Mouse (Mus musculus) liver, embryonic 15.5 days (tissue): ENCODE results near the gene Borcs7. TPM values are rescaled to one million over a fixed set of nuclear protein-coding genes. Genes with fewer than 3 reads are reported as not detected.

ENCODE experiments used
- ATAC-seq: fragments of 200-750 bp; cut with Nextera tagmentation; 2 replicates; pipeline ENCODE4 v1.8.0; 2017; ENCODE audit warnings: moderate number of reproducible peaks, mild to moderate bottlenecking, moderate library complexity; ENCODE audit not compliant: insufficient read depth
- H3K27ac ChIP-seq: fragments of 300-500 bp; sonication (generic); replicated peaks from 2 replicates; pipeline ENCODE4 v1.5.1; 2015; ENCODE audit warnings: mild to moderate bottlenecking, inconsistent platforms
- H3K27me3 ChIP-seq: fragments of 300-500 bp; sonication (generic); 2 replicates; pipeline ENCODE4 v1.6.1; 2015; ENCODE audit warnings: mild to moderate bottlenecking, inconsistent platforms
- H3K36me3 ChIP-seq: fragments of 300-500 bp; sonication (generic); replicated peaks from 2 replicates; pipeline ENCODE4 v1.6.1; 2015; ENCODE audit warnings: moderate library complexity, mild to moderate bottlenecking, inconsistent platforms
- H3K4me1 ChIP-seq: fragments of 300-500 bp; sonication (generic); replicated peaks from 2 replicates; pipeline ENCODE4 v1.6.1; 2015; ENCODE audit warnings: inconsistent platforms
- H3K4me2 ChIP-seq: fragments of 300-500 bp; sonication (generic); 2 replicates; pipeline ENCODE4 v1.6.1; 2015; ENCODE audit warnings: moderate library complexity, mild to moderate bottlenecking, inconsistent platforms
- H3K4me3 ChIP-seq: fragments of 300-500 bp; sonication (generic); replicated peaks from 2 replicates; pipeline ENCODE4 v1.5.1; 2015; ENCODE audit warnings: mild to moderate bottlenecking, inconsistent platforms
- H3K9ac ChIP-seq: fragments of 300-500 bp; sonication (generic); 2 replicates; pipeline ENCODE4 v1.6.1; 2015; ENCODE audit warnings: moderate library complexity, mild to moderate bottlenecking, inconsistent platforms
- H3K9me3 ChIP-seq: fragments of 300-500 bp; sonication (generic); replicated peaks from 2 replicates; pipeline ENCODE4 v1.6.1; 2016; ENCODE audit warnings: inconsistent platforms
- WGBS: fragments of 180-500 bp; shearing (Covaris S2); methylation state at CpG from one replicate; pipeline ENCODE4 v1.1.7; 2015; ENCODE audit warnings: mixed read lengths; ENCODE audit not compliant: insufficient replicate concordance; 5-methylcytosine and 5-hydroxymethylcytosine counted together
- polyA plus RNA-seq: library from polyadenylated mRNA; unstranded; fragments of >200 nt; fragmentation: Nextera tagmentation; extraction: Ambion mirVana; gene quantifications from 2 replicates; pipeline ENCODE4 v1.2.1, GENCODE M21; 2015

The Borcs7 gene
- polyA plus RNA-seq, 1 experiment from 2014 or later: 4.9 TPM

DNA sequence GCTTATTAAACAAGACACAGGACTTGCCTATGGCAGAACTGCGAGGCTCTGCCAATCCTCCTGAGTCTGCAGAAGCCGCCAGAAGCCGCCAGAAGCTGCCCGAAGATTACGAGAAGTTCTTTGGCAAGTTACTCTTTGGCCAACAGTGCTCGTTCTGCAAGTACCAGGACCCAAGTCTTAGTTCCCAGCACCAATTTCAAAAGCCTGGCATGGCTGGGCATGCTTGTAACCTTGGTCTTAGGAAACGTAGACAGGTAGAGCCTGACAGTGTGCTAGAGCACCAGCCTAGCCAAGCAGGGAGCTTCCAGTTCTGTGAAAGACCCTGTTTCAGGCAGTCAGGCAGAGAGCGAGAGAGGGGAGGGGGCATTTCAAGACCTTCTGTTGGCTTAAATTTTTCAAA, 6.8 kb downstream of the Borcs7 start:
- Histone ChIP-seq H3K27me3 (no peaks in the 10 kb centered on the region), H3K27ac (no peak overlapping the region), H3K4me3 (no peak overlapping the region), H3K9me3 (no peaks in the 10 kb centered on the region), H3K36me3 (0 out of 2 replicates have a peak, but pooled peaks cover 5% of the 10 kb centered on the region), H3K4me1 (no peaks in the 10 kb centered on the region; the same call in 1 of the 2 replicates), H3K4me2 (no peak overlapping the region), H3K9ac (no peak overlapping the region)
- WGBS: 86% methylated on average over 8 of the region's 8 CpGs
- ATAC-seq: no peak

DNA sequence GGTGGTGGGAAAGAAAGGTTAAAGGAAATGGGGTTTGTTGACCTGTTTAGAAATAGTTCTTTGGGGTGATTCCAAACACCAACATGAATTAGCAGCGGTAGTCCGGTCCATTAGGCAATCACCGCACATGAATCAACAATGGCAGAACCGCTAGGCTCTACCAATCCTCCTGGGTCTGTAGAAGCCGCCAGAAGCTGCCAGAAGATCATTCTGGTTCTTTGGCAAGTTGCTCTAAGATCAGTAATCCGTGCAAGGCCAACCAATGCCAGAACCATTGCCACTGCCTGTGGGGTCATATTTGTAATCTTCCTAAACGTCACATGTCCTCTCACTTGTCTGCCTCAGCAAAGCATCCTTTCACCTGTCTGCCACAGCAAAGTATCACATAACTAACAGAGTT, 7.2 kb downstream of the Borcs7 start:
- no peaks in the 10 kb centered on the region for H3K9me3 ChIP-seq
- H3K4me1 ChIP-seq: no peaks in the 10 kb centered on the region; the same call in 1 of the 2 replicates
- no peak overlapping the region for H3K27ac ChIP-seq
- no peaks in the 10 kb centered on the region for H3K27me3 ChIP-seq
- WGBS: 85% methylated on average over 7 of the region's 7 CpGs
- no peak overlapping the region for H3K9ac ChIP-seq
- no peak for ATAC-seq
- no peak overlapping the region for H3K4me2 ChIP-seq
- H3K36me3 ChIP-seq: 0 out of 2 replicates have a peak, but pooled peaks cover 5% of the 10 kb centered on the region
- no peak overlapping the region for H3K4me3 ChIP-seq

DNA sequence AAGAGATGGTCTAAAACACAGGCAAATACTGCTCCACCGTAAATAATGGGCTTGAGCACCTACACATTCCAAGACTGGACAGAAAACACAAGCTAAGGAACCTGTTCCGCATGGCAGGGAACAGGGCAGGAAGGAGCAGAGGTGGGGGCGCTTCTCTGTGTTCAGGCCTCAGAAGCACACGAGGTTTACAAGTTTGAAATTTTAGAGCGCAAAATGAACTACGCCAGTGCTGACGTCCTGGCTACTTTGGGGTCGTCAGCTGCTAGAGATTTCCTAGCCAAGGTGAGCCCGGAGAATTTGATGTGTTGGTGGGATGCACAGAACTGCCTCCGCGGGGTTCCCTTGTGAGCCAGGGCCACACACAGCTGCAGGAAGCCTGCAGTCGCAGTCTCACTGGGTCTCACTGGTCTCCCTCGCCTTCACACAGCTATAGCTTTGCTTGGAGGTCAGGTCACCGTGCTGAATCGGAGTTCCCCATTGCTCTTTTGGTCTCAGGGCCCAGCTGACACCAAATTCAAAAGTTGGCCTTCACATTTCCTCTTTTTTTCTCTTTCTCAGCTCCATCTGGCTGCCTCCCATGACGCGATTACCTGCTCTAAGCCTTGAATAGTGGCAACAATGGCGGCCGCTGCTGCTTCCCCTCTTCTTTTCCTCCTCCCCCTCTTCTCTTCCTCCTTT, 8.3 kb downstream of the Borcs7 start:
- no peak for ATAC-seq
- Histone ChIP-seq H3K4me2 (no peak overlapping the region), H3K9ac (no peak overlapping the region), H3K4me3 (no peak overlapping the region), H3K36me3 (0 out of 2 replicates have a peak, but pooled peaks cover 5% of the 10 kb centered on the region), H3K4me1 (no peaks in the 10 kb centered on the region; the same call in 1 of the 2 replicates), H3K9me3 (no peaks in the 10 kb centered on the region), H3K27ac (no peak overlapping the region), H3K27me3 (no peaks in the 10 kb centered on the region)
- 45% methylated on average over 19 of the region's 19 CpGs for WGBS

DNA sequence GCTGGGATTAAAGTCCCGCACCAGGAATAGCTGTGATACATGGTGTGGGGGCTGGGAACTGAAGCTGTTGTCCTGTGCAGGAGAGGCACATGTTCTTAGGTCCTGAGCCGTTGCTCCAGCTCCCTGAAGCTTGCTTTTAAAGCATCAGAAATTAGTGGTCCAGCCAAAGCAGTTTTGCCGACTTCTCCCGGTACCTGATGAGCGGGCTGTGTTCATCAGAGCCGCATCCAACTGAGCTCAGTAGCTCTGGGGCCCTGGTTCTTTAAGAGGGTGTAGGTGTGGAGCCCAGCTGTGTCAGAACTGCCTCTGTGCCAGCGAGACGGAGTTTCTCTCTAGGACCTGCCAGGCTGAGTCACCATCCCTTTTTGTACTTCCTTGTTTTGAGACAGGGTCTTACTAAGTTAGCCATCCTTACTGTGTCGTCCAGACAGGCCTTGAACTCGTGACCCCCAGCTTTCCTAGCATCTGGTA, 9.3 kb downstream of the Borcs7 start:
- WGBS: 44% methylated on average over 10 of the region's 10 CpGs
- no peak overlapping the region for H3K4me3 ChIP-seq
- H3K4me1 ChIP-seq: no peaks in the 10 kb centered on the region; the same call in 1 of the 2 replicates
- H3K27me3 ChIP-seq: peaks cover 8% of the 10 kb centered on the region; the same call in 1 of the 2 replicates
- no peak for ATAC-seq
- H3K36me3 ChIP-seq: 0 out of 2 replicates have a peak, but pooled peaks cover 5% of the 10 kb centered on the region
- H3K9me3 ChIP-seq: no peaks in the 10 kb centered on the region
- no peak overlapping the region for H3K4me2 ChIP-seq
- no peak overlapping the region for H3K27ac ChIP-seq
- H3K9ac ChIP-seq: no peak overlapping the region

DNA sequence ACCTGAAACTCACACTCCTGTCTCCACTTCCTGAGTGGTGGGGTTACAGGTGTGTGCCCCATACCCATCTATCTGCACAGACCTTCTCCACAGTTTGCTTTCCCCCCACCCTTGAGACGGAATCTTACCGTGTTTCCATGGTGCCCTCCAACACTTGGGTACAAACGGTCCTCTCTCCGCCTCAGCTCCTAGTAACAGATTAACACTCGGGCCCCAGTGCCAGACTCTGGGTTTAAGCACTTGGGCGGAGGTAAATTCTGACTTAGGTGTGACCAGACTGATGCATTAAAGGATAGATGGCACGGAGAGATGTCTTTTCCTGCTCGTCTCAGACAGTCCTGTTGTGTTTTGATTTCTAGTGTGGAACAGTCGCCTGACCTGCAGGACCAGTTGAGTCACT, 11.4 kb downstream of the Borcs7 start:
- no peak overlapping the region for H3K9ac ChIP-seq

DNA sequence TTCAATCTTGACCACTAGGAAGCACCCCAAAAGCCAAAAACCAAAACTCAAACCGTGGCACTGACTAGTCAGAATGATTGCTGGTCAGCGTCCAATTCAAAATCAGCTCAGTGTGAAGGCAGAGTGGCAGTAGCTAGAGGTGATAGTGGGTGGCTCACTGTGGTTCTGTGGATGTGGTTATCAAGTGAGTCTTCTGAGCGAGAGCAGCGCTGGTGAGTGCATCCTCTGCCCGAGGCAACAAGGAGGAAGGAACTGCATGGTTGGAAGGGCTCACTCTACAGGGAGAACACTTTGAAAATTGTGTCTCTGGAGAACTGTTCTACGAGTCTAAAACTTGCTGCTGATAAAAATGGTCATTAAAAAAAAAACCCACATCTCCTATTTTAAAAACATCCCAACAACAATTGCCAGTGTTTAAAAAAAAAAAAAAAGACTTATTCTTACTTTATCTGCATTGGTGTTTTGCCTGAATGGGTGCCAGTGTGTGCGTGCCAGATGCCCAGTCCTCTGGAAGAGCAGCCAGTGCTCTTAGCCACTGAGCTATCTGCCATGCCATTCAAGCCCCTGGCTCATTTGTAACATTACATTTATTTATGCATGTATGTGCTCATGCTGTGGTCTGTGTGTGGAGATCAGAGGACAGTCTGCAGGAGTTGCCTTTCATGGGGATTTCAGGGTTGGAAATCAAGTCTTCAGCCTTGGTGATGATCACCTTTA, 16.2 kb downstream of the Borcs7 start:
- WGBS: 18% methylated on average over 7 of the region's 7 CpGs
- peaks cover 13% of the 10 kb centered on the region for H3K27me3 ChIP-seq
- no peak for ATAC-seq
- no peak overlapping the region for H3K4me3 ChIP-seq
- H3K27ac ChIP-seq: no peak overlapping the region; the same call in 1 of the 2 replicates
- H3K9me3 ChIP-seq: no peaks in the 10 kb centered on the region
- no peaks in the 10 kb centered on the region for H3K36me3 ChIP-seq
- H3K4me2 ChIP-seq: no peak overlapping the region
- H3K9ac ChIP-seq: no peak overlapping the region
- H3K4me1 ChIP-seq: peaks cover 25% of the 10 kb centered on the region

More for the DNA sequence above, 11.4 kb downstream of the Borcs7 start:
- 71% methylated on average over 9 of the region's 9 CpGs for WGBS
- ATAC-seq: no peak
- no peaks in the 10 kb centered on the region for H3K9me3 ChIP-seq
- H3K36me3 ChIP-seq: no peaks in the 10 kb centered on the region
- no peak overlapping the region for H3K4me2 ChIP-seq
- no peak overlapping the region for H3K27ac ChIP-seq
- peaks cover 13% of the 10 kb centered on the region for H3K27me3 ChIP-seq
- H3K4me1 ChIP-seq: peaks cover 5% of the 10 kb centered on the region; the same call in 1 of the 2 replicates
- no peak overlapping the region for H3K4me3 ChIP-seq

DNA sequence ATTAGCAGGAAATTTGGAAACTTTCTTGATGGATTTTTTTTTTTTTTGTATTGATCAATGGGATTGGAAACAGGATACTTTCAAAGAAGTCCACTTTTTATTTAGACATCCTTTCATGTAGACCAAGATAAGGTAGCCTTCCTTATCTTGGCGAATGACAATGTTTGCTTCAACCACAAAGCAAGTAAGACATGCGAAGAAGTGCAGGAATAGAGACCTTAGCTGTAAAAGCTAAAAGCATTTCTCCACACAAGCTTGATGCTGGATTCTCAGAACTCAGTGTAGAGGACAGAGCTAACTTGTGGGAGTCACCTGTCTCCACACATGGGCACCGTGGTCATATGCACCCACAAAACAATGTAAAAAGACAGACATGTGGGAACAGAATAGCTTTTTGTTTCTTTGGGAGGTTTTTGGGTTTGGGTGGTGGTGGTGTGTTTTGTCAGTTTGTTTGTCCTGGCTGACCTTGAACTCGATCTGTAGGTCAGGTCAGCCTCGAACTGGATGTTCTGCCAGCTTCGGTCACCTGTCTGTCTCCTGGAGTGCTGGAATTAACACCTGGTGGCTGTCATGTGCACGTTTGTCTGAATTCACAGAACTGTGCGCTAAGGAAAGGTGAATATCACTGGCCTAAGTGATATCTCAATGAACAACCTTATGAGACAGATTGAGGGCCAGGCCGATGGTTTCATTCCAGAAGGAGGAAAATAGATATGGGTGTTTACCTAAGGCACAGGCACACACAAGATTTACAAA, 17.0 kb downstream of the Borcs7 start:
- no peak overlapping the region for H3K27ac ChIP-seq
- peaks cover 25% of the 10 kb centered on the region for H3K4me1 ChIP-seq
- H3K4me3 ChIP-seq: peak overlapping the region; percentile 63
- peak overlapping the region; percentile 79 for H3K4me2 ChIP-seq
- peaks cover 13% of the 10 kb centered on the region for H3K27me3 ChIP-seq
- no peaks in the 10 kb centered on the region for H3K36me3 ChIP-seq
- H3K9ac ChIP-seq: peak overlapping the region; percentile 52; the same call in 1 of the 2 replicates
- WGBS: 38% methylated on average over 9 of the region's 9 CpGs
- no peak for ATAC-seq
- no peaks in the 10 kb centered on the region for H3K9me3 ChIP-seq

DNA sequence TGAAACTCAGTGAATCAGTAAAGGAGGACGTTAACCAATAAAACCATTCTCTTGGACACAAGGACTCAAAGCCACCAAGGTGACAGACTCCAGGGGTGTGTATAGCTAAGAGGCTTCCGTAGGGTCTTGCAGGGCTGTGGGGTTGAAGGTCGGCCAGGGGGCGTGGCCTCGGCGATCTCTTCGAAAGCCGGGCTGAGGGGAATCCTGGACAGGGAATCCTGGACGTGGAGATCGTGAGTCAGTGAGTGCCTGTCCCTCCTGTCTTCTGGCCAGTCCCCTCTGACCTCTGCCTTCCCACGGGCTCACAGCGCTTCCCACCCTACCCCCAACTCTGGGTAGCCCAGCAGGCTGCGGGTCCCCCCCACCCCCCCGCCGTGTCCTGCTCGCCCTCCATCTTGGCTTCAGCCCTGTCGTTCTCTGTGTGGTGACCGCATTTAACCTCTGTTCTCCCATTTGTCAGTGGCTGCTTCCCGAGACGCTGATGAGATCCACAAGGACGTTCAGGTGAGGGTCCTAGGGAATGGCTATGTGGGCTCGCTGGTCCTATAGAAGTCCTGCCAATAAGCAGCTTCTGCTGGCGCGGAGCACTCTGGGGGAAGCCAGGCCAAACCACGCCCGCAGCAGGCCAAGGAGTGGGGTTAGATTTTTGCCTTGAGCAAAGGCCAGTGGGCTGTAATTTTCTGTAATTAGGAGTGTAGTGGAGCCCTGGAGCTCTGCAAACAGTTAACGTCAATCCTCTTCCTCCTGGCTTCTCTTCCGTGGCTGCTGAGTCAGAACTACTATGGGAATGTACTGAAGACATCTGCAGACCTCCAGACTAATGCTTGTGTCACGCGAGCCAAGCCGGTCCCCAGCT, 17.8 kb downstream of the Borcs7 start, which contains the start of gene As3mt:
Gene As3mt (plus strand): TSS at position 163 of the 856 bp plus-strand sequence.
- Histone ChIP-seq H3K36me3 (no peaks in the 10 kb centered on the region), H3K4me2 (peak within 1 kb of the TSS; percentile 79), H3K4me1 (peaks cover 25% of the 10 kb centered on the region), H3K27me3 (peaks cover 13% of the 10 kb centered on the region), H3K9me3 (no peaks in the 10 kb centered on the region), H3K9ac (peak within 1 kb of the TSS; percentile 52; the same call in 1 of the 2 replicates), H3K4me3 (peak within 1 kb of the TSS; percentile 63), H3K27ac (peak within 1 kb of the TSS; percentile 14; the same call in 1 of the 2 replicates)
- 10% methylated on average over 31 of the region's 31 CpGs for WGBS
- peak; percentile 58 for ATAC-seq

DNA sequence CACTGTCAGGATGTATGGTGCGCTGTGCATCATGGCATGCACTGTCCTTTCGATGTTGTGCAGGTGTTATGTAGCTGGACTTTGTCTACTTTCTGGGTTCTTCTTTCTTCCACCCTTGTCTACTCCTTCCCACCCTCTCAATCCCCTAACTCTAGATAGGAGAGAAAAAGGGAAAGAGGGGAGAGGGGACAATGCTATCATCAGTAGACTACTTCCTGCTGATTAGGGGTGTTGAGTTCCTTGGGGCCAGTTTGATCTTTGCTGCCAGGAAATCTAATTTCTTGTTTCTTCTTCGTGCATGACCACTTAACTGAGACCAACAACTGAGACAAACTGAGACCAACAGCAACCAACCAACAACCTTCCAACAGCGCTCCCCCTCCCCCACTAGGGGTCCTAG, 20.9 kb downstream of the Borcs7 start:
- ATAC-seq: no peak
- Histone ChIP-seq H3K4me1 (peaks cover 30% of the 10 kb centered on the region), H3K27me3 (no peaks in the 10 kb centered on the region), H3K4me2 (no peak overlapping the region), H3K27ac (no peak overlapping the region), H3K4me3 (no peak overlapping the region), H3K9me3 (no peaks in the 10 kb centered on the region), H3K9ac (no peak overlapping the region), H3K36me3 (no peaks in the 10 kb centered on the region)
- WGBS: 68% methylated on average over 4 of the region's 4 CpGs

DNA sequence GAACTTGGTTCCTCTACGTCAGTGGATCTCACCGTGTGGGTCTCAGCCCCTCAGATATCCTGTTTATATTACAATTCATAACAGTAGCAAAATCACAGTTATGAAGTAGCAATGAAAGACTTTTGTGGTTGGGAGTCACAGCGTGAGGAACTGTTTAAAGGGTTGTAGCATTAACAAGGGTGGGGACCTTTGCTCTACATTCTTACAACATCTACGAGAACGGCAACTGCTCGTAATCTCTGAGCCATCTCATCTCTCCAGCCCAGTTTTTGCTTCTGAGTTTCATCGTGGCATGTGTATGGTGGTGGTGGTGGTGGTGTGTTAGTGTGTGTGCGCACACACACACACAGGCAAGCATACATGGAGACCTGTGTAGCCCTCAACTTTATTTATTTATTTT, 24.5 kb downstream of the Borcs7 start:
- WGBS: 58% methylated on average over 8 of the region's 8 CpGs
- Histone ChIP-seq H3K27ac (no peak overlapping the region), H3K36me3 (peaks cover 5% of the 10 kb centered on the region), H3K9me3 (no peaks in the 10 kb centered on the region), H3K4me2 (no peak overlapping the region), H3K9ac (no peak overlapping the region), H3K27me3 (no peaks in the 10 kb centered on the region), H3K4me1 (peaks cover 5% of the 10 kb centered on the region; the same call in 1 of the 2 replicates), H3K4me3 (no peak overlapping the region)
- ATAC-seq: no peak
